Mouse (Mus musculus) retina, postnatal 7 days (tissue): ENCODE data around the gene Dag1.
"Not testable (repeated sequence)": the region's sequence is repeated elsewhere in the genome, so short reads cannot be mapped to it uniquely, and the experiment has no call there.

Experiments
- DNase-seq: peaks from one replicate; pipeline ENCODE4 v3.0.0-alpha.2; 2012; ENCODE audit warnings: low read depth, low spot score

Gene Dag1

GRCm38 (mm10) chr9:108274476-108275330 lies 10.9 kb upstream of the Dag1 start:
- DNase-seq, result no peak

- DNase-seq, result no peak
Measured at GRCm38 (mm10) chr9:108273485-108273884, 9.7 kb upstream of the Dag1 start.

DNA sequence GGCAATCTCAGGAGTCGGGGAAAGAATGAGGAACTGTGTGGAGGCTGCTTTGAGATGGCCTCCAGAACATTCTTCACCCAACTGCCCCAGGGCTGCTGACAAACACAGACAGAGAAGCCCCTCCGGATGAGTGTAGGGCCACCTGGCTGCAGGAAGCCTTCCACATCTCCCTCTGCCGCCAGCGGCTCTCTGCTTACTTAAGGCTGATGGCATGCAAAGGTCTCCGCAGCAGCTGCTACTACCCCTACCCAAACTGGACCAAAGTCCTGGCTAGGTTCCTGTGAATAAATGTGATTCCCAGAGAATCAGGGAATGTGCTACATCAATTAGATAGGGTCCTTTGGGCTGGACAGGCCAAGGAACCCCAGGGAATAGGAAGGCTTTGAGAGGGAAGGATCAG lies 8.9 kb upstream of the Dag1 start:
- no peak for DNase-seq

GRCm38 (mm10) chr9:108271941-108272340 lies 8.2 kb upstream of the Dag1 start:
- no peak for DNase-seq

GRCm38 (mm10) chr9:108268701-108269100 lies 4.9 kb upstream of the Dag1 start:
- not testable (repeated sequence) for DNase-seq

DNA sequence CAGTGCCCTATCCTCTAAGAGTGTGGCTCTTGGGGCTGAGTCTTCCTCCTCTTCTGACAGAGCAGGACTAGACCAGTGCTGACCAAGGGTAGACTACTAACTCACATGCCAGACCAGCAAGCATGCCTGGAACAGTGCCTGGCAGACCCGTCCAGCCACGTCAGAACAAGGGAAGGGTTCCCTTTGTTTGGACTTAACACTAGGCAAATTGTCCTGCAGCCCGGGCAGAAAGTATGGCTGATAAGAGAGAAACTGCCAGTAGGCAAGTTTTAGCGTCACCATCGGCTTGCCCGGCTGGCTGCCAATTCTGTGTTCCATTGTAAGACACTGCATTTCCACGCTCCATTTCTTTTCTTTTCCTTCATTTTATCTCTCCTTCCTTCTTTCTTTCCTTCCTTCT lies 3.9 kb upstream of the Dag1 start:
- no peak for DNase-seq

GRCm38 (mm10) chr9:108266261-108266935 lies 2.6 kb upstream of the Dag1 start:
- DNase-seq, result no peak

GRCm38 (mm10) chr9:108264191-108264921 lies 598 bp upstream of the Dag1 start:
- no peak for DNase-seq

DNA sequence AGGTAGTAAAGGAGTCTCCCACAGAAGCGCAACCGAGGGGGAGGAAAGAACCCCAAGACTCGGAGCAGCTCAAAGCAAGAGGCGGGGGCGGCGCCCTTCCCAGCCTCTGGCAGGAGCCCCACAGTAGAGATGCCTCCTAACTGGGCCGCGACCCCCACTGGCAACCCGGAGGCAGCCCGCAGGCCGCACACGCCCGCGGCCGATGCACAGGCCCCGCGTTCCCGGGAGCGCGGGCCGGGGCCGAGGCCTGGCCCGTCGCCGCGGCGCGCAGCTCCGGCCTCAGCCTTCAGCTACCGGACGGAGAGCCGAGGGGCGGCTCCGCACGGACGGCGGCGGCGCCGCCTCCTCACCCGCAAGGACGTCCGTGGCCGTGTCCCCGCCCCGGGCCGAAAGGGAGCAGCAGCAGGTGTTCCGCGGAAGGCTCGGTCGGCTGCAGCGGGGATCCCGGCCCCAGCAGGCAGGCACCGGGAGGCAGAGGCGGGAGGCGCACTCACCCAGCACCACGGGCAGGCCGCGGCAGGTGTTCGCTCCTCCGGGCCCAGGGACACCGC lies 552 bp downstream of the Dag1 start:
- no peak for DNase-seq

- no peak for DNase-seq
Measured at GRCm38 (mm10) chr9:108262494-108263049, 1.2 kb downstream of the Dag1 start.

DNA sequence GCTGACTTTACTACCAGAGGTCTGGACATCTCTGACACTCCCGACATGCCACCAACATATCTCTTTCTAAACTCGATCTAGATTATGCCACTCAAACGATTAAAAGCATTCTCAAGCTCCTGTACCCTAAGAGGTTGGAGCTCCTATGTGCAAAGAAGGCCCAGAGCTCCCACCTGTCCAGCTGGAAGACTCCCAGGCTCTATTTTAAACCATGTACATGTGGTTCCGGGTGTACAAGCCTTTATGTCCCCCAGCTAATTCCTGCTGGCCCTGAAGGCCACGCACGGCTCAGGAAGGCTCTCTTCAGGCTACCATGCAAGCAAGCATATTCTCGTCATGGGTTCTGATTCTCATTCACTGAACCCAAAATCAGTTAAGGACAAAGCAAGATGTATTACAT lies 1.9 kb downstream of the Dag1 start:
- DNase-seq, result no peak

DNA sequence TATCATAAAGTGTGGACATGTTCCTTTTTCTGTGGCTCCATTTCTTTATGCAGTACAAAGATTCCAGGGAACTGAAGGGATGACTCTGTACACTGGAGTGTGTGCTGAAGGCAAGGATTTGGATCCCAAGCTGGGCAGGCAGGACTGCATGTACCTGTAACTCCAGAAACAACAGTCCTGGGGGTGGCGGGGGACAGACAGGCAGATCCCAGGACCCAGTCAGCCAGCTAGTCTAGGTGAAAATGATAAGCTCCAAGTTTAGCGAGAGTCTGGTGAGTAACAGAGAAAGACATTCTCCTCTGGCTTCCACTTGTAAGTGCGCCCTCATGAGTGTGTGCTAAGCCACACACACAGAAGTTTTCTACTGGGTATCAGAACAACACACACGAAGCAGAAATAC lies 3.2 kb downstream of the Dag1 start:
- no peak for DNase-seq

DNA sequence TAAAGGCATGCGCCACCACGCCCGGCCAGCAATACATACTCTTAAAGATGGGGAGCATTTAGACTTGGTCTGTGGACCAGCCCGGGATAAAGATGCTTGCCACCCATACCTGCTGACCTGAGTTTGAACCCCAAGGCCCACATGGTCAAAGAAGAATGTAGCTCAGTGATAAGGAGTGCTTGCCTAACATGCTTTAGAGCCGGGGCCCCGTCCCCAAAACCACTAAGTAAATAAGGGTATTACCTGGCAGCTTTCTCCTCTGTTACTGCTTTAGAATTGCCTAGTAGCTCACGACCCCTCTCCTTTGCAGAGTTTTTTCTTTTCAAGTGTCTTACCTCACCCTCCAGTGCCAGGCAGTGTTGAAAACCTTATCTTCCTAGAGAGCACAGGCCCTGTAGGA lies 11.0 kb downstream of the Dag1 start:
- DNase-seq, result no peak

DNA sequence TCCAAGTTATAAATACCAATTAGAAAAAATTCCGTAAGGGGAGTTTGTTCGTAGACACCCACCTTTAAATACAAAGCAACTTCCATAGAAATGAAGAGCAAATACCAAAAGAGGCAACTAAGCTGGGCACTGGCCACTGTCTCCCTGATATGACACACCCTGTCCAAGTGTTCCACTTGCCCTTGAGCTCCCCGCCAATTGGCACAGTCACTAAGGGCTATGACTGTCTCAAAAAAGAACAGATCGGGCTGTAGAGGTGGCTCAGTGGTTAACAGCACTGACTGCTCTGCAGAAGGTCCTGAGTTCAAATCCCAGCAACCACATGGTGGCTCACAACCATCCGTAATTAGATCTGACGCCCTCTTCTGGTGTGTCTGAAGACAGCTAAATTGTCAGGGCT lies 11.9 kb downstream of the Dag1 start:
- no peak for DNase-seq

GRCm38 (mm10) chr9:108248957-108249356 lies 14.8 kb downstream of the Dag1 start:
- no peak for DNase-seq

- DNase-seq, result no peak
Measured at GRCm38 (mm10) chr9:108244984-108245383, 18.8 kb downstream of the Dag1 start.

- no peak for DNase-seq
Measured at GRCm38 (mm10) chr9:108244540-108244939, 19.2 kb downstream of the Dag1 start.

- no peak for DNase-seq
Measured at GRCm38 (mm10) chr9:108239951-108240350, 23.8 kb downstream of the Dag1 start.

DNA sequence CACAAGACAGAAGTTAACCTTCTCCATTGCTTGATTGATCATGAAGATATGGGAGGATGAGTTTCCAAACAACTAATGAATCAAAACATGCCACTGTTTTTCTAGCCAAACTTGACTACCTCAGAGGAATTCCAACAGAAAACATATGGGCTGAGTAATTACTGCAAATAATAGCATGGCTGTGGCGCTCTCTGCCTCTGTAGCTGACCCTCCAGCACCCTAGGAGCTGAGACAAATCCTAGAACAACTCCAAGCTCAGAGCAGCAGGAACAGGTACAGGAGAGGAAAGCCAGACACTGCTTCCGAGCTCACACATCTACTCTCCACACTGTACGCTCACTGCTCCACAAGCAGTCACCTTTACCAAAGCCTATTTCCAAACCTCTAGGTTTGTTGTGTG lies 24.9 kb downstream of the Dag1 start:
- no peak for DNase-seq

DNA sequence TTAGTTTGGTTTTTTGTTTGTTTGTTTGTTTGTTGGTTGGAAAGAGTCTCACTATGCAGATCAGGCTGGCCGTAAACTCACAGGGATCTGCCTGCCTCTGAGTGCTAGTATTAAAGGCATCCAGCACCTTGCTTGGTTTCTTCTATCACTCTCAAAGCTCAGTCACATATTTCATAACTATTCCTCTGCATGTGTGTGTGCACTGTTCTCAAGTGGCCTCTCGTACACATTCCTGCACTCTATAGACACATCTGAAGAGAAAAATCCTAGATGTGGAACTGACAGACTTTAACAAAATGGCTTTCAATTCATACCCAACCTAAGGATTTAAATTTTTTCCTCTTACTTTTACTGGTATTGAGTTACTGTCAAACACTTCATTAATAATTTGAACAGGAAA lies 25.4 kb downstream of the Dag1 start:
- DNase-seq, result no peak

- DNase-seq, result no peak
Measured at GRCm38 (mm10) chr9:108234682-108235081, 29.1 kb downstream of the Dag1 start.

DNA sequence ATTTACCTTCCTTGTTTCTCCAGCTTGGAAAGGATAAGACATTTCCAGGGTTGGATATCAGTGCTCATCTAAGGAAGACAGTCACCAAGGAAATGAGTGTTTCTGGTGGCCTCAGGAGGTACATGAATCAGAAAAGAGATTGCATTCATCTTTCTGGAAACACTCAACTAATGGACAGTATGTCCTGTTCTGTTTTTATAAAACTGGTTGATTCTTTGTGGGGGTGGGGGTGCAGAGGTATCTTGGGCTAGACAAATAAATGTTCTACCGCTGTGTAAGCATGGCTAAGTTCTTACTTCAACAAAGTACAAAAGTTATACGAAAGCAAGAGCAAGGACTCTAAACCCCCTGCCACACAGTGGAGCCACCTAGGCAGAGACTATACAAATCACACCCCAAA lies 30.9 kb downstream of the Dag1 start:
- no peak for DNase-seq
